Mouse (Mus musculus) CH12.LX (cell line): ENCODE measurements around the gene Hyal4.

Source experiments
- BHLHE40 ChIP-seq: IDR thresholded peaks from 2 replicates; pipeline ENCODE4 v1.6.1; 2011; ENCODE audit warnings: mild to moderate bottlenecking, low read depth, low read length, improper control_type of control experiment
- CTCF ChIP-seq, 2 experiments: IDR thresholded peaks in 1 of 2; conservative IDR thresholded peaks in 1 of 2; 2 replicates each; pipeline ENCODE4 v1.5.1; 2011 to 2012; ENCODE audit warnings: low read depth in 2 of 2, low read length in 2 of 2, improper control_type of control experiment in 1 of 2, inconsistent platforms in 1 of 2, mild to moderate bottlenecking in 1 of 2, moderate library complexity in 1 of 2
- E2F4 ChIP-seq: IDR thresholded peaks from 2 replicates; pipeline ENCODE4 v1.6.1; 2011; ENCODE audit warnings: low read depth, low read length, improper control_type of control experiment; ENCODE audit not compliant: insufficient replicate concordance
- GABPA ChIP-seq: IDR thresholded peaks from 2 replicates; pipeline ENCODE4 v1.6.1; 2012; ENCODE audit warnings: low read depth, low read length, improper control_type of control experiment, inconsistent platforms; ENCODE audit not compliant: insufficient replicate concordance
- JUND ChIP-seq: conservative IDR thresholded peaks from 2 replicates; pipeline ENCODE4 v1.6.1; 2011; ENCODE audit warnings: low read depth, low read length, improper control_type of control experiment
- MAX ChIP-seq: IDR thresholded peaks from 2 replicates; pipeline ENCODE4 v1.6.1; 2011; ENCODE audit warnings: low read length, improper control_type of control experiment
- MAZ ChIP-seq: IDR thresholded peaks from 2 replicates; pipeline ENCODE4 v1.6.1; 2012; ENCODE audit warnings: low read depth, mild to moderate bottlenecking, inconsistent platforms, low read length, improper control_type of control experiment, moderate library complexity
- POLR2A ChIP-seq: IDR thresholded peaks from 2 replicates; pipeline ENCODE4 v1.6.1; 2011; ENCODE audit warnings: low read depth, mild to moderate bottlenecking, improper control_type of control experiment, low read length
- RAD21 ChIP-seq: IDR thresholded peaks from 2 replicates; pipeline ENCODE4 v1.6.1; 2011; ENCODE audit warnings: low read depth, mild to moderate bottlenecking, low read length, improper control_type of control experiment, moderate library complexity
- SIN3A ChIP-seq: IDR thresholded peaks from 2 replicates; pipeline ENCODE4 v1.6.1; 2012; ENCODE audit warnings: low read length, improper control_type of control experiment, inconsistent platforms

- no peak for TF ChIP-seq GABPA
- TF ChIP-seq CTCF (conservative IDR thresholded peaks at IDR 0.05 in 1 of 2, IDR thresholded peaks at IDR 0.05 in 1 of 2; ENCODE audit: low read depth in 2 of 2, low read length in 2 of 2), result no peak
- no peak for TF ChIP-seq E2F4
- TF ChIP-seq POLR2A, result no peak
- TF ChIP-seq RAD21, result no peak
- TF ChIP-seq MAZ, result no peak
- no peak for TF ChIP-seq BHLHE40
- TF ChIP-seq JUND, result no peak
- TF ChIP-seq SIN3A, result no peak
- no peak for TF ChIP-seq MAX
Measured at GRCm38 (mm10) chr6:24748029-24748428, at the start of gene Hyal4.
